Mouse (Mus musculus) lung, adult 2 months (tissue): ENCODE results near the gene Nhej1. TPM values are rescaled to one million over a fixed set of nuclear protein-coding genes. Genes with fewer than 3 reads are reported as not detected.
A peak's percentile ranks its signal among the peaks of the same experiment; 100 is the strongest.

ENCODE experiments used
- DNase-seq: peaks from one replicate; pipeline ENCODE4 v3.0.0; 2022
- H3K4me1 ChIP-seq: fragments of 200-500 bp; 2 replicates; pipeline ENCODE4 v1.6.1; 2011; ENCODE audit warnings: low read length; ENCODE audit not compliant: control insufficient read depth, insufficient read depth
- H3K4me3 ChIP-seq: fragments of 200-500 bp; replicated peaks from 2 replicates; pipeline ENCODE3; 2011; ENCODE audit warnings: low read depth, mild to moderate bottlenecking, control low read depth, low read length; ENCODE audit errors: extremely low read depth
- CTCF ChIP-seq: fragments of 200-500 bp; IDR thresholded peaks from 2 replicates; pipeline ENCODE4 v1.5.1; 2011; ENCODE audit warnings: mild to moderate bottlenecking, low read length, control low read depth; ENCODE audit not compliant: insufficient read depth
- POLR2A ChIP-seq: fragments of 200-500 bp; IDR thresholded peaks from 2 replicates; pipeline ENCODE4 v1.6.1; 2011; ENCODE audit warnings: low read depth, mild to moderate bottlenecking, control low read depth, low read length, borderline replicate concordance; ENCODE audit errors: extremely low read depth
- WGBS: fragments of 180-500 bp; shearing (Covaris S2); methylation state at CpG from one replicate; pipeline ENCODE4 v1.1.7; 2018; 5-methylcytosine and 5-hydroxymethylcytosine counted together
- polyA plus RNA-seq: library from polyadenylated mRNA; depleted of rRNA; stranded (reverse); fragments of >200 nt; gene quantifications from 2 replicates; pipeline ENCODE4 v1.2.3, GENCODE M21; 2012

The Nhej1 gene
- polyA plus RNA-seq, 1 experiment: 2.7 TPM

DNA sequence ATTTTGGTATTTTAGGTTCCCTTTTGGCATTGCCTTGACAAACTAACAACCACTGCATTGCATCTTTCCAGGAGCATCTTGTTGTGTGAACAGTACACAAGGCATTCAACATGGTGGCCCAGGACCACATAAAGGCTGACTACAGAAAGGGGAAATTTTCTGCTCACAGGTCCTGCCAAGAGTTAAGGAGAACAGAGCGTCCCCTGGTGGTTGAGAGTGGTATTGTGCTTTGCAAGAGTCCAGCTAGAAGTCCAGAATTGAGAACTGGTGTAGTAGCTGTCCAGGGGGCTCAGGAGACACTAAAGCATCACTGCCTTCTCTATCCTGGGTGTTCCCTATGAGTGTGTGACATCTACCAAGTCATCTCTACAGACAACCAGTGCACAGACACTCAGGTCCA, 124.5 kb downstream of the Nhej1 start:
- no peak overlapping the region for H3K4me3 ChIP-seq
- H3K4me1 ChIP-seq: no peaks in the 10 kb centered on the region
- peak; percentile 41; the same call in 1 of the 2 replicates for TF ChIP-seq CTCF
- no peak for TF ChIP-seq POLR2A
- WGBS: 0% methylated on average over 1 of the region's 1 CpGs
- peak; percentile 56 for DNase-seq

DNA sequence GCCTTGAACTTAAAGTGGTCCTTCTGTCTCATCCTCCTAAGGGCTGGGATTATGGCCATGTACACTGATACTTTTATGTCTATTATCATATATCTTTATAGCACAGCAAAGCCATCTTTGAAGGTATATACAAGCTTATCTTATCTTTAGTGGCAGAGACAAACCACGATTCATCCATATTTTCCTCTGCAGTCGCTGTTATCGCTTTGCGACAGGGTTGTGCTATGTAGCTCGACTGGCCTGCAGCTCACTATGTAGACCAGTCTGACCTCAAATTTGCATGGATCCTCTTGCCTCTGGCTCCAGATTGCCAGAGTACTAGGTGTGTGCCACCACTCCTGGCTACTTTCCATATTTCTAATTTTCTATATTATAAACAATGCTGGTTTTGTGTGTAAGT, 125.8 kb downstream of the Nhej1 start:
- H3K4me3 ChIP-seq: no peak overlapping the region
- H3K4me1 ChIP-seq: no peaks in the 10 kb centered on the region
- no peak for DNase-seq
- no peak for TF ChIP-seq POLR2A
- TF ChIP-seq CTCF: no peak
- WGBS: 65% methylated on average over 5 of the region's 5 CpGs

DNA sequence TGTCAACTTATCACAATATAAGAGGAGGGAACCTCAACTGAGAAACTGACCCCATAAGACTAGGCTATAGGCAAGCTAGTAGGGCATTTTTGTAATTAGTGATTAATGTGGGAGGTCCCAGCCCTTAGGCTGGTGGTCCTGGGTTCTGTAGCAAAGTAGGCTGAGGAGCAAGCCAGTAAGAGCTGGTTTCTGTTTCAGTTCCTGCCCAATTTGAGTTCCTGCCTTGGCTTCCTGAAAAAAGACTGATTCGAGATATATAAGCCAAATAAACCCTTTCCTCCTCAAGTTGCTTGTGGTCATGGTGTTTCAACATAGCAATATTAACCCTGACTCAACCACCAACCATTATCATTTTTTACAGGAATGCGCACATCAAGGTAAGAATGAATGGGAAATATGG, 127.8 kb downstream of the Nhej1 start:
- no peak for TF ChIP-seq CTCF
- TF ChIP-seq POLR2A: no peak
- WGBS: 50% methylated on average over 2 of the region's 2 CpGs
- no peaks in the 10 kb centered on the region for H3K4me1 ChIP-seq
- no peak overlapping the region for H3K4me3 ChIP-seq
- DNase-seq: no peak

DNA sequence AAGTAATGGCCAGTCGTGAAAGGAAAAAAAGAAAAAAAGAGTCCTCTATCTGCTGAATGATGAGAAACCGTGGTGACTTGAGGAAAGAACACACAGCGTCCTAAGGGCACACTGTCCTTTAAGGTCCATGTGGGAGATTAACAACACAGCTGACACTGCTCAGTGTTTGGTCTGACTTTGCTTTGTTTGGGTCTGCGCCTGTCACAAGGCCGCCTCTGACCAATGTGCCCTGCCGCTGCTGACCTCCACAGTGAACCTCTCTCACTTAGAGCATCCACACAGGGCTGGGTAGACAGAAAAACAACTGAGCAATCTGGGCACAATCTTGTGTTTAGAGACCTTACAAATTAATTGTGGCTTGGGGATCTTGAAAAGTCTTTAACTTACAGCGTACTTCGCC, 148.0 kb downstream of the Nhej1 start:
- Histone ChIP-seq H3K4me1 (no peaks in the 10 kb centered on the region), H3K4me3 (no peak overlapping the region)
- no peak for TF ChIP-seq POLR2A
- no peak for TF ChIP-seq CTCF
- DNase-seq: no peak
- WGBS: 73% methylated on average over 8 of the region's 8 CpGs

- no peak for DNase-seq
- Histone ChIP-seq H3K4me1 (no peaks in the 10 kb centered on the region), H3K4me3 (no peak overlapping the region)
- TF ChIP-seq CTCF: no peak
- TF ChIP-seq POLR2A: no peak
- 74% methylated on average over 1 of the region's 1 CpGs for WGBS
Observed at GRCm38 (mm10) chr1:74975936-74976335, 149.1 kb downstream of the Nhej1 start.

DNA sequence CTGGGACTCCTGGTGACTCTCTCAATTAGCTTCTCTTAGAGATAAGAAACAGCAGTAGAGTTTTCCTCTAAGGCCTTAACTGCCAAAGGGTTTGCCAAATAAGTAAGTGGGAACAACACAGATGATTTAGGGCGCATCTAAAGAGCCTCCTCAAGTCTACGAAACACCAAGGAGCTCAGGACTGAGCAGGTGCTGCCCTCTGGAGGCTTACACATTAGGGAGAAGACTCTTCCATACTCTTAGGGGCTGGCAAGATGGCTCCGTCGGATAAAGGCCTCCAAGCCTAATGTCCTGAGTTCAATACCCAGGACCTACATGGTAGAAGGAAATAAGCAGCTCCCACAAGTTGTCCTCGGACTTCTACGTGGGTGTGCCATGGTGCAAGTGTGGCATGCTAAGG, 151.4 kb downstream of the Nhej1 start:
- TF ChIP-seq POLR2A (no peak), CTCF (no peak)

DNA sequence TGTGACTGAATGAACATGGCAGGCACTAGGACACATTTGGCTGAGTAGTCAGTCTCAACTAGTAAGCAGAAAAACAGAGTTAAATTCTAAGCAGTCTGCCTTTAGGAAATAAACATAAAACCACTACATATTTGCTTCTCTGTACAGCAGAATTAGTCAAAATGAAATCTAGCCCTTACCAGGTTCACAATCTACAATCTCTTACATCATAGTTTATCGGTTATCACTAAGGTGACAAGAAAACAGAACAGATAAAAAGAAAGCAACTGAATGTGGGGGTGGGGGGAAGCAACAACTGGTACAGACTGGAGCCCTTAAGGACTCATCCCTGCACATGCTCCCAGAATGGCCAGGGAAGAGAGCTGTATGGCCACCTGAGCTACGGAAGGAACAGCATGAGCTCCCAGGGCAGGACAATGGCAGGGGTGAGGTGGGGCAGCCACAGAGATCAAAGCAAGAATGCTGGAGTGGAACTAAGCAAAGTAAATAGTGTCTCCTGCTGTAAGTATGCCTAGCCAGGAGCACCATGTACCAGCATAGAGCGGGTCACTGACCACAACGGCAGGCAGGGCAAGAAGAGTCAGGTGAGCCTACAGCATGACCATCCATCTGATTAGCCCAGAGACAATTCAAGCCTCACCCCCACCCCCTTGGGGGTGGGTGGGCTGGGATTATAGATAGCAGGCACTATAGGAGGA, 153.5 kb downstream of the Nhej1 start:
- no peak for DNase-seq
- Histone ChIP-seq H3K4me3 (no peak overlapping the region), H3K4me1 (no peaks in the 10 kb centered on the region)
- TF ChIP-seq CTCF (no peak), POLR2A (no peak)
- 46% methylated on average over 4 of the region's 4 CpGs for WGBS

More for the DNA sequence above, 151.4 kb downstream of the Nhej1 start:
- H3K4me1 ChIP-seq: no peaks in the 10 kb centered on the region
- WGBS: 77% methylated on average over 6 of the region's 6 CpGs
- no peak overlapping the region for H3K4me3 ChIP-seq
- DNase-seq: no peak

DNA sequence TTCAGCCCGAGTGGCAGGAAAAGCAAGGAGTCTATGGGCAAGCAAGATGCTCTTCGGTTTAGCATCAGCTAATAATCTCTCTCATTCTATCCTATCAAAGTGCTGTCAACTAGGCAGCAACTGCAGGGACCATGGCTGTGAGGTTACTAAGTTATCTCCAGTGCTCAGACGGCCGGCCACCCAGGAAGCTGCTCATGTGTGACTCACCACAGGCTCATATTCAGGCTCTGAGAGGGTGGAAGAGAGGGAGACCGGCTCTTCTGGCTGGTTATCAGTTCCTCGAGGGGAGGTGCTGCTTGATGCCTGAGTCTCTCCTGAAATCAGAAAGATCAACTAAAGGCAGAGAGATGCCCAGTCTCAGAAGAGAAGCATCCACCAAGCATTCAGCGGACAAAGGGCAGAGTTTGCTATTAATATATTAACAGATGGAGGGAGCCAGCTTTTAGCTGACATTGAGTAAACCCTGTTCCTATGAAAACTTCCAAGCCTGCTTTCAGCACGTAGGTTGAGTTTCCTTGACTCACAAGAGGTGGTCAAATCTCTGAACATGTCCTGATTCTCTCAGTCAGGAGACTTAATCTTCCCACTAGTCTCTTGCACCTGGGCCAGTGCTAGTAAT, 156.9 kb downstream of the Nhej1 start:
- TF ChIP-seq POLR2A: no peak
- WGBS: 36% methylated on average over 8 of the region's 8 CpGs
- no peak for DNase-seq
- Histone ChIP-seq H3K4me1 (no peaks in the 10 kb centered on the region), H3K4me3 (no peak overlapping the region)

GRCm38 (mm10) chr1:74964494-74965215, 160.3 kb downstream of the Nhej1 start:
- peak; percentile 70 for DNase-seq
- Histone ChIP-seq H3K4me1 (no peaks in the 10 kb centered on the region), H3K4me3 (no peak overlapping the region)
- TF ChIP-seq POLR2A: no peak
- TF ChIP-seq CTCF: peak; percentile 92
- WGBS: 10% methylated on average over 16 of the region's 16 CpGs
